Mouse (Mus musculus): ENCODE measurements around the gene Gm38392.

Gm38392 gene

GRCm38 (mm10) chr3:88197741-88198504, 89.1 kb downstream of the Gm38392 start:
- DNase-seq: no peak
